26 mouse cellular contexts compared by ENCODE assay signal in the genomic region with DNA sequence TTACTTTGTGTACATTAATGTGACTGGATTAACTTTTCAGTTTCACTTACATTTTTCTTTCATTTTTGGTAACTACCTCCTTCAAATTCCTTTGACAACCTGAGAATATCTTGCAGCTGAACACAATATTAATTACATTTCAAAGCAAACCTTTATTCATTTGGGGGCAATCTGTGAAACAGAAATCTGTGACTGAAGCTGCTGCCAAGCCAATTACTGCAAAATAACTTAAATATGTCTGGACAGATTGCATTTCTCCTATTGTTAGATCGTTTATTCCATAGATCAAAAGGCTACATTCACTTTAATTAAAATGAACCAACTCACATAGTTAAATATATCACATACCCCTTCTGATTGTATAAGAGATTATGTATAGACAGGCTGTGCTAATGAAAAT.
"Had no signal": no experiment of that assay in that cellular context is flagged by ENCODE, and none has a peak within 500 bp of the region (broad histone marks: within the 10 kb centered on the region; RNA-seq: fewer than 3 reads in every experiment).

No protein-coding gene starts in this region.

- H3K27me3 ChIP-seq: embryonic facial prominence, embryonic 12.5 days; embryonic facial prominence, embryonic 13.5 days; embryonic facial prominence, embryonic 15.5 days; forebrain, embryonic 12.5 days; forebrain, embryonic 15.5 days had no signal

- H3K4me3 ChIP-seq: embryonic facial prominence, embryonic 10.5 days; embryonic facial prominence, embryonic 12.5 days; embryonic facial prominence, embryonic 13.5 days; embryonic facial prominence, embryonic 15.5 days; erythroblast, embryonic 14.5 days; forebrain, embryonic 10.5 days; forebrain, embryonic 12.5 days; forebrain, embryonic 15.5 days; gastrocnemius, adult 2 months; heart, adult 2 months; heart, embryonic 10.5 days had no signal

- DNase-seq: cerebellum, adult 8-10 months; cerebellum, adult 9-10 months; cerebellum, adult 9-11 months; cerebellum, postnatal 10 days; cerebellum, postnatal 14 days; cerebellum, postnatal 25 days; cerebellum, postnatal 36 days; embryo, embryonic 11 days; gastrocnemius, adult 2 months; gastrocnemius, postnatal 10 days; gastrocnemius, postnatal 14 days; gastrocnemius, postnatal 25 days; gastrocnemius, postnatal 36 days; heart, adult 11 months; heart, adult 18-20 months; heart, adult 2 months had no signal

- H3K9ac ChIP-seq: embryonic facial prominence, embryonic 12.5 days; embryonic facial prominence, embryonic 13.5 days; embryonic facial prominence, embryonic 15.5 days; forebrain, embryonic 12.5 days; forebrain, embryonic 15.5 days had no signal

- H3K36me3 ChIP-seq: embryonic facial prominence, embryonic 10.5 days; embryonic facial prominence, embryonic 12.5 days; embryonic facial prominence, embryonic 13.5 days; embryonic facial prominence, embryonic 15.5 days; forebrain, embryonic 10.5 days; forebrain, embryonic 12.5 days; forebrain, embryonic 15.5 days; heart, embryonic 10.5 days had no signal

- H3K4me2 ChIP-seq: embryonic facial prominence, embryonic 12.5 days; embryonic facial prominence, embryonic 13.5 days; embryonic facial prominence, embryonic 15.5 days; forebrain, embryonic 12.5 days; forebrain, embryonic 15.5 days; heart, embryonic 11.5 days had no signal

- H3K4me1 ChIP-seq: embryonic facial prominence, embryonic 10.5 days; embryonic facial prominence, embryonic 12.5 days; embryonic facial prominence, embryonic 13.5 days; embryonic facial prominence, embryonic 15.5 days; forebrain, embryonic 10.5 days; forebrain, embryonic 12.5 days; forebrain, embryonic 15.5 days; heart, embryonic 10.5 days had no signal

- H3K9me3 ChIP-seq: embryonic facial prominence, embryonic 10.5 days; embryonic facial prominence, embryonic 12.5 days; embryonic facial prominence, embryonic 13.5 days; embryonic facial prominence, embryonic 15.5 days; forebrain, embryonic 10.5 days; forebrain, embryonic 12.5 days; forebrain, embryonic 15.5 days; heart, embryonic 10.5 days had no signal

- H3K27ac ChIP-seq: embryonic facial prominence, embryonic 10.5 days; embryonic facial prominence, embryonic 12.5 days; embryonic facial prominence, embryonic 13.5 days; embryonic facial prominence, embryonic 15.5 days; forebrain, embryonic 10.5 days; forebrain, embryonic 12.5 days; forebrain, embryonic 15.5 days; gastrocnemius, adult 2 months; heart, adult 2 months; heart, embryonic 10.5 days had no signal

- ATAC-seq: forebrain, embryonic 15.5 days had no signal
